Mouse (Mus musculus): ENCODE data around the gene Chga.

Chga gene

DNA sequence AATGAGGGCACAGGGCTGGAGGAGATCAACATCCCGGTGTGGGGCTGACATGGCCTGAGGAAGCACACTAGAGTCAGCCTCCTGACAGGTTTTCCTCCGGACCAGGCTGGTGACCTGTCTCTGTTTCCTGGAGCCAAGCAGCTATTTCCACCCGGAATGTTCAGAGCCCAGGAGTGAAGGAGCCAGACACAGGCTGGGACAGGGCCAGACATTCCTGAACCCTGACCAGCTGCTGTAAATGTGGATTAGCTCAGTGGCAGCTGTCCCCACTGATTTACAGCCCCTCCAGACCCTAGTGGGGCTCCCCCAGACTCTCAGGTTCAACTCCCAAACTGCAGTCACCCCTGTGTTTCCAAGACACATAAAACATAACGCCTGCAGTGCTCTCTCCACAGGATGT is 42.7 kb downstream of the Chga start:
- DNase-seq (ENCODE audit: extremely low read depth, insufficient read length, low spot score) = no peak

DNA sequence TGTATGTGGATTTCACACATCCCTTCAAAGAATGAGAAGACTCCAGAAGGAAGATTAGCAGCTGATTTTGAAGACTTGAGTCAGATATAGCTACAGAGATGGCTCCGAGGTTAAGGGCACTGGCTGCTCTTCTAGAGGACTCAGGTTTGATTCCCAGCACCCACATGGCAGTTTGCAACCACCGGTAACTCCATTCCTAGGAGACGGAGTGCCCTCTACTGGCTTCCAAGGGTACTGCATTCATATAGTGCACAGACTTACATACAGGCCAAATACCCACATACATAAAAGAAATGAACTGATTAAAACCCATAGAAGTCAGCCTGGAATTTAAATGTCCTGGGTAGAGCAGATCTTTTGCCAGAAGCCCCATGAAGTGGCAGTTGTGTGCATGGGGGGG is 43.8 kb downstream of the Chga start:
- no peak for DNase-seq (ENCODE audit: extremely low read depth, insufficient read length, low spot score)

DNA sequence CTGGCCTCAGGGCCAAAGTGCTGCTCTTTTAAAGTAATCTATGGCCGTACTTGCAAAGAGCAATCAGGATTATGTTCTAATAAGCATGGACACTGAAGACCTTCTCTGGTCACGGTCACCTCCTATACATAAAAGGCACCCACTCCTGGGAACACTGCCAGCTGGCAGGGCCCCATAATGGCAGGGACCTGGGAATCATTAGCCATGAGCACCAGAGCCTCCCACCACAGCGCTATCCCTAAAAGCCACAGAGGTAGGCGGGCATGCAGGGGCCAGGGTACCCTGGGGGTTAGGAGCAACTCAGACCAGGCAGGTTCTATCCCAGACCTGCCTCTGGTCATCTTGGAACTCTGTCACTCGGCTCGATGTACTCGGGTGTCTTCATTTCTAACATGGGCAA is 45.0 kb downstream of the Chga start:
- DNase-seq (ENCODE audit: extremely low read depth, insufficient read length, low spot score) = no peak

DNA sequence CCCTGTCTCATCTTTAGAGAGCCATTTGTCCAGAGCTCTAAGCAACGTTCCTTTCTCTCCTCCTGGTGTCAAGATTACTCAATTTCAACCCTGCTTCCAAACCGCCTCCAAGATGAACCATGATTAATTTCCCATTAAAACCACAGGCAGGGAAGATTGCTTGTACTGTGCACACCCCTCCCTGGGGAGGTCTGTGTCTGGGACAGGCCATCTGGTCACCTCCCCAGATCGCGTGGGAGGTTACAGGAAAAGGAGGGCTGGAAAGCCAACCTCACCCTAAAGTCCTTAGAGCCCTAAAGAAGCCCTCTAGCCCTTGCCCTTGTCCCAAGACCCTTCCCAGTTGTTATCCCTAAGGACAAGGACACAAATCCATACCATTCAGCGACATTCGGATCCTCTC is 45.6 kb downstream of the Chga start:
- DNase-seq (ENCODE audit: extremely low read depth, insufficient read length, low spot score) = peak; percentile 44

DNA sequence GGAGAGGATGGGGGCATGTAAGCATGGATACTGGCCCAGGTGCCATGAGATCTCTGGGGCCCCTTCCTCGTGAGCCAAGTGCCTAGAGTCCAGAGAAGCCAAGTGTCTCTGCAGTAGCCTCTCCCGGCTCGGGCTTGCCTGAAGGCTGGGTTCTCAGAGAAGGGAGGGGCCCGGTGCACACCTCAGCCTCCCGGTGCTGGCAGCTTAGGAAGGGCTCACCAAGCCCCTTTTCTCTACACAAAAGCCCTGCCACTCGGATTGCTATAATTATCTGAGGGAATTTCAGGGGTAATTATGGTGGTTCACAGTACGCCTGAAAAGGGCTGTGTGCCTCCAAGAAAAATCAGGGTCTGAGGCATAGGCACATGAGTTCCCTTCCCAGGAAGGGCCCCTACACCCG is 47.1 kb downstream of the Chga start:
- DNase-seq (ENCODE audit: extremely low read depth, insufficient read length, low spot score) = no peak

DNA sequence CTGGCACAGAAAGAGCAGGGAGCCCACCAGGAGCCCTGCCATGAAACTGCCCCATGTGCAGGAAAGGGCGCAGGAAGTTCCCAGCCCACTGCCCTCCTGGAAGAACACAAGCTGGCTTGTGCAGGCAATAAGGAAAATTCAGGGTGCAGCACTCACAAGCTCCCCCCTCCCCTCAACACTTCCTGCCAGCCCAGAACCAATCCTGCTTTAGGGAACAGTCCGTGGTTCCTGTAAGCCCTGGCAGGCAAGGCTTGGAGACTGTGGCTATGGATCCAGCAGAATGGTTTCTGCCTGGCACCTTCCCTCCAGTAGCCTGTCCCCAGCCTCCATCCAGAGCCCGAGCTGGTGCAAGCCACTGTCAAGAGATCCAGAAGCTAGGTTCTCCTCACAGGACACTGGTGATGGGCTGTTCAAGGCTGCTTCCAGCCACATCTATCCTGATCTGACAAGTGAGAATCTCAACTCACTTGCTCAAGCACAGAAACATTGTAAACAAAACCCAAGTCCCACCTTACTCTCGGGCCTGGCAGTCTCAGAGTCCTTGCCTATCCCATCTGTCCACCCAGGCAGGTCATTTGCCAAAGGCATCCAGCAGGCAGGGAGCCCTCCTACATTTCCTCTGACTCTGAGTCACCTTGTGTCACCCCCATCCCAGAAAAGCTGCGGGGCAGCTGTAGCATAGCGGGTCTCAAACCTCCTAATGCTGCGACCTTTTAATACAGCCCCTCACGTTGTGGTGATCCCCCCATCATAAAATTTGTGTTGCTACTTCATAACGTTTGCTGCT is 47.7 kb downstream of the Chga start:
- no peak for DNase-seq (ENCODE audit: extremely low read depth, insufficient read length, low spot score)

DNA sequence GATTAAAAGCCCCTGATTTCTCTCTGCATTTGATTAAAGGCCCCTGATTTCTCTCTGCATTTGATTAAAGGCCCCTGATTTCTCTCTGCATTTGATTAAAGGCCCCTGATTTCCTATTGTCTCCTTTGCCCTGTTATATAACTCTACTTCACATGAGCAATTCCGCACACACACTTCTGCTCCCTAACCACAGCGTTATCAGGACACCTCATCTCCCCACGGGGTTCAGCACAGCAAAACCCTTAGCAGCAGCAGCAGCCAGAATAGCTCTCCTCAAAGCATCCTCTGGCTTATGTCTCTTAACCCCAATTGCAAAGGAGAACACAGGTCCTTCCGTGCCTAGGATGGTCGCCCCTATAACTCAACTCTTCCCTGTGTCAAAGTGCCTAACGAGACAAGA is 50.8 kb downstream of the Chga start:
- no peak for DNase-seq (ENCODE audit: extremely low read depth, insufficient read length, low spot score)

DNA sequence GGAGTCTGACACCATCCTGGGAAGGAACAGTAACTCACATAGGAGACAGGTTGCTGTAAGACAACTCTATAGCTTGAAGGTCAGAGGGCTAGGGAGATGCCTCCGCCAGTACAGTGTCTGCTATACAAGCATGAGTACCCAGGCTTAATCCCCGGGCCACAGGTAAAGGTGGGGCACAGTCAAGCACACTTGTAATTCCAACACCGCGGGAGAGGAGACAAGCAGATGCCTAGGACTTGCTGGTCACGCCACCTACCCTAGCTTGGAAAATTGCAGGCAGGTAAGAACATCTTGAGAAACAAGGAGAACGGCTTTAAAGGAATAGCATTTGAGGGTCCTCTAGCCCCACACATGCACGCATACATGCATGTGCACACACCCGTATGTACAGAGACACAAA is 52.3 kb downstream of the Chga start:
- DNase-seq (ENCODE audit: extremely low read depth, insufficient read length, low spot score) = no peak

DNA sequence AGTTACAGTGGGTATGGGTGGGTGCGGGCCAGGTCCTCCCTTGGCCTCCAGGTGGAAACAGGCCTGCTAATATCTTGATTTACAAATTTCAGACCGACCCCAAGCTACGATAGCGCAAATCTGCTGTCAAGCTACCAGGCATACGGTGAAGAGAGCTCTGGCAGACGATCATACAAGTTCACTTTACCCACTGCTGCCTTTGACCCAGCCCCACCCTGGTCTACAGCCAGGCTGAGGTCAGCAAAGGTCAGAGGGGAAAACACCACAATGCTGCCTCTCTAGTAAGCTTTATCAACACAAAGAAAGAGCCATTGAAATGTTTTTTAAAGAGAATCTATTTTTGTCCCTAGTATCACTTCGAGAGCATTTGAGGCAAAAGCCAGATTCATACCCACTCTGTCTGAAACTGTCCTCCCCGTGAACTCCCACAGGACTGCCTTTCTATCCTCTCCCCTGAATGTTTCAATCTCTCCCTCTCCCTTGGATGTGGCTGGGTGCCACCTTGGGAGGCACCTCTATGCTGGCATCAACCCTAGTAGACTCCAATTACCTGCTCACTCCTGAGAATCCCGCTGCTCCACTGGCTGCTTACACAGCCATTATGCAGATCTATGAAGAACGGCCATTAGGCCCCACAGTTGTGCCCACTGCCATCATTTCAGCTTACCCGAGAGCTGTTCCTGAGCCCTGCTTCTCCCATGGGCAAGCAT is 53.2 kb downstream of the Chga start:
- DNase-seq (ENCODE audit: extremely low read depth, insufficient read length, low spot score) = no peak

DNA sequence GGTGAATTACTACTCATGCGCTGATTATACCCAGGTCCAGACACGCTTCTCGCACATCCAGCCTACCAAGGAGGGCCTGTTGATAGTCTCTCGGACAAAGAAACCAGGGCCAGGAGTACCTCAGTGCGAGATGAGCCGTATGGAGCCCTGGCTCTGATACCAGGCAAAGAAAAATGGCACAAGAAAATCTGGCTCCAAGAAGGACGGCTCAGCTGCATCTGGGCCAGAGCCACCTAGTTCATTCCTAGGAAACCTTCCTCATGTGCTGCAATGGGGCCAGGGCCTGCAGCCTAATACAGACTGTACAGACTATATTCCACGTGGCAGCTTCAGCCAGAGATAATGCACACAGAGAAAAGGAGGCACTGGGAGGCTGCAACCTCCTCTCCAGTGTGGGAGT is 56.2 kb downstream of the Chga start:
- no peak for DNase-seq (ENCODE audit: extremely low read depth, insufficient read length, low spot score)

DNA sequence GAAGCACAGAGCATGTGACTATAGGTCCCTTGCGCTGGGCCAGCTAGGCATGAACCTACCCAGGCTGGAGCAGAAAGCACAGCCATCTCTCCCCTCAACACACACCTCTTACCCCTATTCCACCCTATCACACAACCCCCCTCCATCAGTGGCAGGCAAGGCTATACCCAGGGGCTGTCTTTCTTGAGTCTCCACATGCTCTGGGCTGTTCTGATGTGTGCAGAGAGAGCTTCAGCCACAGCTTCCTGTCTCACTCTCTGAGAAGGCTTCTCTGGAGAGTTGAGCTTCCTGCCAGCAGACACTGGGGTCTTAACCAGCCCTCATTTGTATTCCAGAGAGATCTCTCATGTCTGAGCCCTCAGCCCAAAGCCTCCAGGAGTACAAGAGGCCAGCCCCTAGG is 57.7 kb downstream of the Chga start:
- no peak for DNase-seq (ENCODE audit: extremely low read depth, insufficient read length, low spot score)

DNA sequence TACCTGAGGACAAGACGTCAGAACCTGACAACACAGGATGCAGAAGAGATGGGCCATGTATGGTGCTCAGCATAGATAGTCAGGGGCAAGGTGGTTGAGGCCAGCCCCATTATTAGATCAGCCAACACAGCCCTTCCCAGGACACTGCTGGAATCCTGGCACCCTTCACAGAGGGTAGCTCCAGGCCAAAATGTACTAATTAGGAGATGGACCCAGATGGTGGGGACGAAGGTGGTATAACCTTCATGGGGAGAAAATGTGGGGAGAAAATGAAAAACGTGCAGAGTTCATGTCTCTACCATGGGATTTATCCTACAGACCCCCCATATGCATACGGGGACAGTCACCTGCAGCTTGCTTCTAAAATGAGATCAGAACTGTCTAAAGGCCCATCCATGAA is 58.6 kb downstream of the Chga start:
- DNase-seq (ENCODE audit: extremely low read depth, insufficient read length, low spot score) = no peak
